Comparison of ENCODE assay signal across 34 mouse cellular contexts in the genomic region with DNA sequence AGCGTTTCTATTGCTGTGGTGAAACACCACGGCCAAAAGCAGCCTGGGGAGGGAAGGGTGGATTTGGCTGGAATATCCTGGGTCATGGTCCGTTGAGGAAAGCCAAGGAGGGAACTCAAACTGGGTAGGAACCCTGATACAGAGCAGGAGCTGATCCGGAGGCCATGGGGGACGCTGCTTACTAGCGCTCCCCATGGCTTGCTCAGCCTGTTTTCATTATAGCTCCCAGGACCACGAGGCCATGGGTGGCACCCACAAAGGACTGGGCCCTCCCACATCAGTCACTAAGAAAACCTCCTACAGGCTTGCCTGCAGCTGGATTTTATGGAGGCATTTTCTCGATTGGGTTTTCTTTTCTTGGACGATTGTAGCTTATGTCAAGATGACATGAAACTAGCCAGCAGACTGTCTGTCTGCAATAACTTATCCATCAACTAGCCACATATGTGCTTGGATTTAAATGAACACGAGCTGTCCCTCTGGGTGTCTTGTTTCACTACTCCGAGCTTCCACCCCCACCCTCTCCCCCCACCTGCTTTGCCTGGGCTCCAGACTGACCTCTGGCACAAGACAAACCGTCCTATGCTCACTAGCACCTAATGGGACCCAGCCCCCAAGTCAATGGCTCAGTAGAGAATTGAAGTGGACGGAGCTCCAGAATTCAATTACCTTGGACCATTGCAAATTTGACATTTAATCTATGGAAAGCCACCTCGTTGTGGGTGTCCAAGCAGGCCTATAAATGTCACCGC. TPM values are rescaled to one million over a fixed set of nuclear protein-coding genes. Genes with fewer than 3 reads are reported as not detected.
DNase-seq lines count a peak whose midpoint lies in the region; ATAC-seq and TF ChIP-seq lines count a peak whose summit lies in the region.
"Had no signal": no experiment of that assay in that cellular context is flagged by ENCODE, and none has a peak within 500 bp of the region (broad histone marks: within the 10 kb centered on the region; RNA-seq: fewer than 3 reads in every experiment).

No protein-coding gene starts in this region.

- no peaks in the 10 kb centered on the region for H3K36me3 ChIP-seq in embryonic facial prominence, embryonic 11.5 days (replicated peaks; ENCODE audit: control insufficient read depth, insufficient read depth, low read depth, low read length)
- H3K36me3 ChIP-seq in limb, embryonic 14.5 days (ENCODE audit: control insufficient read depth, insufficient read depth, low read length) = no peaks in the 10 kb centered on the region
- H3K36me3 ChIP-seq: hindbrain, embryonic 10.5 days; hindbrain, embryonic 15.5 days; limb, embryonic 12.5 days; liver, embryonic 12.5 days; midbrain, embryonic 13.5 days had no signal

- no peak overlapping the region for H3K4me2 ChIP-seq in embryonic facial prominence, embryonic 11.5 days (ENCODE audit: low read depth, low read length)
- H3K4me2 ChIP-seq in limb, embryonic 14.5 days (replicated peaks; ENCODE audit: low read depth, low read length, severe bottlenecking) = no peak overlapping the region
- H3K4me2 ChIP-seq: hindbrain, embryonic 15.5 days; limb, embryonic 12.5 days; liver, embryonic 12.5 days; midbrain, embryonic 13.5 days had no signal

- no peaks in the 10 kb centered on the region for H3K27me3 ChIP-seq in embryonic facial prominence, embryonic 11.5 days (ENCODE audit: control insufficient read depth, insufficient read depth, low read length)
- no peaks in the 10 kb centered on the region for H3K27me3 ChIP-seq in limb, embryonic 14.5 days (ENCODE audit: control insufficient read depth, insufficient read depth, low read length)
- H3K27me3 ChIP-seq: hindbrain, embryonic 15.5 days; midbrain, embryonic 13.5 days had no signal

- H3K4me1 ChIP-seq in embryonic facial prominence, embryonic 11.5 days (ENCODE audit: control insufficient read depth, insufficient read depth, low read length) = no peaks in the 10 kb centered on the region
- peaks cover 17% of the 10 kb centered on the region for H3K4me1 ChIP-seq in limb, embryonic 14.5 days (ENCODE audit: control insufficient read depth, insufficient read depth, low read length)
- H3K4me1 ChIP-seq: hindbrain, embryonic 15.5 days; liver, embryonic 12.5 days; megakaryocyte, embryonic 14.5 days; midbrain, embryonic 13.5 days had no signal

- DNase-seq in NIH3T3 (ENCODE audit: low read depth) = peak; percentile 11
- DNase-seq in embryonic facial prominence, embryonic 11.5 days (ENCODE audit: low spot score) = peak; percentile 59
- peak; percentile 49 for DNase-seq in forelimb bud, embryonic 11.5 days (ENCODE audit: low read depth, low spot score)
- DNase-seq in limb, embryonic 14.5 days (ENCODE audit: low spot score) = peak; percentile 26
- DNase-seq in yolk sac, embryonic 10.5 days (ENCODE audit: low spot score) = no peak
- DNase-seq in right cerebral cortex, postnatal 25 days = no peak
- no peak for DNase-seq in lung, postnatal 36 days
- DNase-seq: adrenal gland, postnatal 36 days; cerebellum, adult 2 months; cerebellum, postnatal 14 days; heart, postnatal 14 days; kidney, adult 18-20 months; liver, postnatal 0 days; lung, postnatal 4 days; retina, postnatal 1 day; spleen, adult 18-20 months; thymus, adult 18-20 months; thymus, postnatal 25 days had no signal

- H3K9ac ChIP-seq in embryonic facial prominence, embryonic 11.5 days (replicated peaks; ENCODE audit: low read length) = no peak overlapping the region
- H3K9ac ChIP-seq in limb, embryonic 14.5 days (ENCODE audit: low read depth, low read length, severe bottlenecking) = no peak overlapping the region
- H3K9ac ChIP-seq: hindbrain, embryonic 15.5 days; limb, embryonic 12.5 days; liver, embryonic 12.5 days; liver, postnatal 0 days; midbrain, embryonic 13.5 days had no signal

- peak; percentile 53; the same call in 1 of the 2 replicates for ATAC-seq in embryonic facial prominence, embryonic 11.5 days (replicated peaks; ENCODE audit: insufficient number of reproducible peaks, low FRiP score, low TSS enrichment, low read depth)
- peak; percentile 48 for ATAC-seq in limb, embryonic 14.5 days (ENCODE audit: low FRiP score, low read depth)
- ATAC-seq: CD4-positive, CD25-positive, alpha-beta regulatory T cell, adult 4 months; forebrain, embryonic 14.5 days; liver, embryonic 12.5 days; liver, postnatal 0 days; midbrain, embryonic 13.5 days had no signal

- H3K4me3 ChIP-seq in embryonic facial prominence, embryonic 11.5 days (ENCODE audit: low read depth, low read length) = no peak overlapping the region
- H3K4me3 ChIP-seq in limb, embryonic 14.5 days (replicated peaks; ENCODE audit: low read length) = no peak overlapping the region
- H3K4me3 ChIP-seq: hindbrain, embryonic 10.5 days; hindbrain, embryonic 15.5 days; limb, embryonic 12.5 days; liver, embryonic 12.5 days; megakaryocyte, embryonic 14.5 days; midbrain, embryonic 13.5 days had no signal

- no peaks in the 10 kb centered on the region for H3K9me3 ChIP-seq in embryonic facial prominence, embryonic 11.5 days (replicated peaks; ENCODE audit: control insufficient read depth, low read length)
- H3K9me3 ChIP-seq in limb, embryonic 14.5 days (ENCODE audit: control insufficient read depth, low read length) = no peaks in the 10 kb centered on the region
- H3K9me3 ChIP-seq: hindbrain, embryonic 10.5 days; hindbrain, embryonic 15.5 days; limb, embryonic 12.5 days; liver, embryonic 12.5 days; megakaryocyte, embryonic 14.5 days; midbrain, embryonic 13.5 days had no signal

- WGBS in embryonic facial prominence, embryonic 11.5 days = 48% methylated on average over 15 of the region's 15 CpGs
- WGBS in limb, embryonic 14.5 days = 37% methylated on average over 14 of the region's 15 CpGs

- 0 out of 2 replicates have a peak overlapping the region, but pooled peaks have one; percentile 41 for H3K27ac ChIP-seq in embryonic facial prominence, embryonic 11.5 days (replicated peaks; ENCODE audit: low read depth, low read length)
- H3K27ac ChIP-seq in limb, embryonic 14.5 days (replicated peaks; ENCODE audit: low read depth, low read length) = no peak overlapping the region
- H3K27ac ChIP-seq: hindbrain, embryonic 10.5 days; hindbrain, embryonic 15.5 days; kidney, postnatal 0 days; limb, embryonic 12.5 days; liver, embryonic 12.5 days; midbrain, embryonic 13.5 days; stomach, postnatal 0 days had no signal

- no peak for TF ChIP-seq POLR2A in limb, embryonic 14.5 days (IDR thresholded peaks at IDR 0.05; ENCODE audit: borderline replicate concordance, extremely low read depth, insufficient read depth, insufficient read length)

RNA-seq across cellular contexts. Expression of a gene that starts 10.5 kb away (rescaled TPM):
- not detected in 2 replicates for polyA plus RNA-seq in embryonic facial prominence, embryonic 11.5 days (2014; fragmentation: Nextera tagmentation; extraction: Ambion mirVana)
- not detected in 2 replicates for polyA plus RNA-seq in limb, embryonic 14.5 days (2012; rRNA removed)
- not detected in 2 replicates for polyA plus RNA-seq in limb, embryonic 14.5 days (2014; fragmentation: Nextera tagmentation; extraction: Ambion mirVana)
- polyA plus RNA-seq: brain, embryonic 14.5 days; CD4-positive, CD25-positive, alpha-beta regulatory T cell, adult 4 months; cerebellum, adult 2 months; cortical plate, adult 2 months; forebrain, embryonic 14.5 days; heart, embryonic 14.5 days; hindbrain, embryonic 10.5 days; hindbrain, embryonic 15.5 days; intestine, embryonic 14.5 days; kidney, postnatal 0 days; limb, embryonic 12.5 days; liver, embryonic 12.5 days; liver, postnatal 0 days; lung, embryonic 16.5 days; midbrain, embryonic 13.5 days; neural tube, embryonic 14.5 days; stomach, postnatal 0 days had no signal

RNA-seq across cellular contexts. Expression of a gene that starts 45.3 kb away (rescaled TPM):
- not detected in 2 replicates for polyA plus RNA-seq in embryonic facial prominence, embryonic 11.5 days (2014; fragmentation: Nextera tagmentation; extraction: Ambion mirVana)
- polyA plus RNA-seq in limb, embryonic 14.5 days (2012; rRNA removed) = not detected in 2 replicates
- not detected in 2 replicates for polyA plus RNA-seq in limb, embryonic 14.5 days (2014; fragmentation: Nextera tagmentation; extraction: Ambion mirVana)
- polyA plus RNA-seq: brain, embryonic 14.5 days; cerebellum, adult 2 months; cortical plate, adult 2 months; forebrain, embryonic 14.5 days; heart, embryonic 14.5 days; hindbrain, embryonic 10.5 days; hindbrain, embryonic 15.5 days; intestine, embryonic 14.5 days; kidney, postnatal 0 days; limb, embryonic 12.5 days; liver, embryonic 12.5 days; liver, postnatal 0 days; lung, embryonic 16.5 days; midbrain, embryonic 13.5 days; neural tube, embryonic 14.5 days; stomach, postnatal 0 days had no signal

Comparison
In these comparisons a context has a peak if more than half of its experiments do, and no peak if none do; other contexts are left out.
1. DNase-seq: peak in NIH3T3 (single experiment), embryonic facial prominence, embryonic 11.5 days (single experiment), forelimb bud, embryonic 11.5 days (single experiment) and limb, embryonic 14.5 days (single experiment); none in yolk sac, embryonic 10.5 days (single experiment), right cerebral cortex, postnatal 25 days (single experiment) and lung, postnatal 36 days (single experiment).